24 mouse cellular contexts compared by ENCODE assay signal in genomic region chr1:80293307-80293706, GRCm38 (mm10). TPM values are rescaled to one million over a fixed set of nuclear protein-coding genes. Genes with fewer than 3 reads are reported as not detected.
DNase-seq lines count a peak whose midpoint lies in the region; ATAC-seq lines count a peak whose summit lies in the region.
"Had no signal": no experiment of that assay in that cellular context is flagged by ENCODE, and none has a peak within 500 bp of the region (broad histone marks: within the 10 kb centered on the region; RNA-seq: fewer than 3 reads in every experiment).

No protein-coding gene starts in this region.

- intact Hi-C loops in heart, postnatal 10 days (cut with DNase I), result no loop called here

- H3K4me2 ChIP-seq in heart, embryonic 11.5 days, result peak overlapping the region; percentile 11; the same call in 1 of the 2 replicates
- H3K4me2 ChIP-seq in heart, embryonic 16.5 days (ENCODE audit: low read depth, low read length), result peak overlapping the region; percentile 34; the same call in 1 of the 2 replicates
- H3K4me2 ChIP-seq: embryonic facial prominence, embryonic 13.5 days; forebrain, embryonic 12.5 days; hindbrain, embryonic 15.5 days had no signal

- H3K36me3 ChIP-seq in heart, embryonic 11.5 days (ENCODE audit: control insufficient read depth, insufficient read depth, low read length), result no peaks in the 10 kb centered on the region
- no peaks in the 10 kb centered on the region for H3K36me3 ChIP-seq in heart, embryonic 16.5 days (ENCODE audit: control insufficient read depth, insufficient read depth)
- peaks cover 20% of the 10 kb centered on the region for H3K36me3 ChIP-seq in megakaryocyte, embryonic 14.5 days (replicated peaks; ENCODE audit: low read length)
- H3K36me3 ChIP-seq: embryonic facial prominence, embryonic 13.5 days; forebrain, embryonic 12.5 days; hindbrain, embryonic 15.5 days had no signal

- 32% methylated on average over 4 of the region's 4 CpGs for WGBS in heart, embryonic 11.5 days (ENCODE audit: insufficient replicate concordance)
- 36% methylated on average over 4 of the region's 4 CpGs for WGBS in heart, embryonic 16.5 days

- H3K27me3 ChIP-seq in heart, embryonic 11.5 days (ENCODE audit: control insufficient read depth, insufficient read depth, low read length), result no peaks in the 10 kb centered on the region
- no peaks in the 10 kb centered on the region for H3K27me3 ChIP-seq in heart, embryonic 16.5 days (ENCODE audit: control insufficient read depth, insufficient read depth, low read length)
- H3K27me3 ChIP-seq in megakaryocyte, embryonic 14.5 days (replicated peaks), result no peaks in the 10 kb centered on the region
- H3K27me3 ChIP-seq: embryonic facial prominence, embryonic 13.5 days; forebrain, embryonic 12.5 days; hindbrain, embryonic 15.5 days; Patski had no signal

- H3K9ac ChIP-seq in heart, embryonic 11.5 days (ENCODE audit: low read depth, low read length), result no peak overlapping the region
- H3K9ac ChIP-seq in heart, embryonic 16.5 days (ENCODE audit: low read length), result no peak overlapping the region
- H3K9ac ChIP-seq: embryonic facial prominence, embryonic 13.5 days; forebrain, embryonic 12.5 days; hindbrain, embryonic 15.5 days had no signal

- no peak overlapping the region for H3K4me3 ChIP-seq in heart, embryonic 11.5 days (ENCODE audit: low read depth, low read length)
- H3K4me3 ChIP-seq in heart, embryonic 16.5 days (ENCODE audit: low read length), result no peak overlapping the region
- H3K4me3 ChIP-seq in megakaryocyte, embryonic 14.5 days (replicated peaks), result peak overlapping the region; percentile 84
- H3K4me3 ChIP-seq: embryonic facial prominence, embryonic 13.5 days; forebrain, embryonic 12.5 days; hindbrain, embryonic 10.5 days; hindbrain, embryonic 15.5 days had no signal

- H3K27ac ChIP-seq in heart, embryonic 11.5 days (ENCODE audit: low read depth, low read length), result peak overlapping the region; percentile 25; the same call in 1 of the 2 replicates
- H3K27ac ChIP-seq in heart, embryonic 16.5 days (ENCODE audit: low read length), result peak overlapping the region; percentile 25; the same call in 1 of the 2 replicates
- H3K27ac ChIP-seq: embryonic facial prominence, embryonic 13.5 days; forebrain, embryonic 12.5 days; hindbrain, embryonic 10.5 days; hindbrain, embryonic 15.5 days had no signal

- no peak for ATAC-seq in heart, embryonic 11.5 days (replicated peaks; ENCODE audit: insufficient number of reproducible peaks, low FRiP score, low TSS enrichment)
- no peak for ATAC-seq in heart, embryonic 16.5 days (replicated peaks; ENCODE audit: extremely low read depth, insufficient read depth, low FRiP score)
- ATAC-seq in megakaryocyte, adult 5-6 weeks (ENCODE audit: poor library complexity, severe bottlenecking), result no peak
- ATAC-seq: activated CD4-positive, CD25-positive, alpha-beta regulatory T cell, adult 4 months; CD4-positive, CD25-positive, alpha-beta regulatory T cell, adult 4 months; forebrain, embryonic 16.5 days; intestine, embryonic 16.5 days; Patski had no signal

- no peak for DNase-seq in heart, postnatal 10 days
- DNase-seq in heart, adult 18-20 months, result no peak
- DNase-seq in cerebellum, adult 9-11 months, result no peak
- no peak for DNase-seq in adrenal gland, postnatal 36 days
- DNase-seq: adrenal gland, postnatal 14 days; B cell, adult 2 months; cerebellum, adult 2 months; cerebellum, postnatal 14 days; gastrocnemius, postnatal 10 days; heart, postnatal 14 days had no signal

- H3K4me1 ChIP-seq in heart, embryonic 11.5 days (ENCODE audit: control insufficient read depth, insufficient read depth, low read length), result peaks cover 25% of the 10 kb centered on the region
- peaks cover 30% of the 10 kb centered on the region for H3K4me1 ChIP-seq in heart, embryonic 16.5 days (ENCODE audit: control insufficient read depth, insufficient read depth, low read length)
- H3K4me1 ChIP-seq in megakaryocyte, embryonic 14.5 days, result peaks cover 75% of the 10 kb centered on the region
- H3K4me1 ChIP-seq: hindbrain, embryonic 10.5 days had no signal

- no peaks in the 10 kb centered on the region for H3K9me3 ChIP-seq in heart, embryonic 11.5 days (replicated peaks; ENCODE audit: control insufficient read depth, low read length)
- no peaks in the 10 kb centered on the region for H3K9me3 ChIP-seq in heart, embryonic 16.5 days (replicated peaks; ENCODE audit: control insufficient read depth, low read length)
- no peaks in the 10 kb centered on the region for H3K9me3 ChIP-seq in megakaryocyte, embryonic 14.5 days
- H3K9me3 ChIP-seq: embryonic facial prominence, embryonic 13.5 days; forebrain, embryonic 12.5 days; G1E; hindbrain, embryonic 10.5 days; hindbrain, embryonic 15.5 days had no signal

RNA-seq across cellular contexts. Expression of gene Cul3, which starts 47.0 kb away (rescaled TPM):
- polyA plus RNA-seq in heart, embryonic 11.5 days (2014; fragmentation: Nextera tagmentation; extraction: Ambion mirVana), result 36.8 and 42.4 TPM in 2 replicates
- 100 to 1,000 TPM; 122 to 128 TPM for total RNA-seq in heart, postnatal 10 days (2021)
- polyA plus RNA-seq in heart, embryonic 16.5 days (2015; fragmentation: Nextera tagmentation; extraction: Ambion mirVana), result 21.3 and 26.0 TPM in 2 replicates
- 100 to 1,000 TPM; 136 to 139 TPM for total RNA-seq in heart, adult 18-20 months (2021)
- polyA plus RNA-seq in megakaryocyte, embryonic 14.5 days (2012; ENCODE audit: insufficient read depth, low replicate concordance), result 1.1 and 10.6 TPM in 2 replicates
- total RNA-seq in megakaryocyte, adult 5-6 weeks (2015), result 185 and 192 TPM in 2 replicates
- total RNA-seq in megakaryocyte, adult 5-6 weeks (2017), result 317 and 389 TPM in 2 replicates
- 100 to 1,000 TPM; 120 to 143 TPM for total RNA-seq in adrenal gland, postnatal 36 days (2021)
